Mouse (Mus musculus) intestine, embryonic 14.5 days (tissue): Measurements from ENCODE around the gene Plekhb2. TPM values are rescaled to one million over a fixed set of nuclear protein-coding genes. Genes with fewer than 3 reads are reported as not detected.

Experiments used
- ATAC-seq: fragments of 200-750 bp; cut with Nextera tagmentation; replicated peaks from 2 replicates; pipeline ENCODE4 v1.8.0; 2017; ENCODE audit warnings: low read depth, moderate number of reproducible peaks, moderate TSS enrichment, moderate library complexity; ENCODE audit not compliant: low FRiP score, low TSS enrichment
- DNase-seq: peaks from one replicate; pipeline ENCODE4 v3.0.0-alpha.2; 2018; ENCODE audit warnings: low spot score
- H3K27ac ChIP-seq: fragments of 300-500 bp; sonication (generic); 2 replicates; pipeline ENCODE4 v1.5.1; 2014; ENCODE audit warnings: low read depth, mild to moderate bottlenecking, control low read depth
- H3K27me3 ChIP-seq: fragments of 300-500 bp; sonication (generic); replicated peaks from 2 replicates; pipeline ENCODE4 v1.6.1; 2014; ENCODE audit warnings: low read length, control low read depth; ENCODE audit not compliant: control insufficient read depth, insufficient read depth
- H3K36me3 ChIP-seq: fragments of 300-500 bp; sonication (generic); 2 replicates; pipeline ENCODE4 v1.6.1; 2014; ENCODE audit warnings: low read length, control low read depth; ENCODE audit not compliant: control insufficient read depth, insufficient read depth
- H3K4me1 ChIP-seq: fragments of 300-500 bp; sonication (generic); replicated peaks from 2 replicates; pipeline ENCODE4 v1.6.1; 2014; ENCODE audit warnings: low read length, control low read depth, mixed read lengths; ENCODE audit not compliant: control insufficient read depth, insufficient read depth
- H3K4me2 ChIP-seq: fragments of 300-500 bp; sonication (generic); 2 replicates; pipeline ENCODE4 v1.6.1; 2014; ENCODE audit warnings: low read length
- H3K4me3 ChIP-seq: fragments of 300-500 bp; sonication (generic); 2 replicates; pipeline ENCODE4 v1.5.1; 2014; ENCODE audit warnings: low read depth, low read length, control low read depth, mixed read lengths
- H3K9ac ChIP-seq: fragments of 300-500 bp; sonication (generic); 2 replicates; pipeline ENCODE4 v1.6.1; 2014; ENCODE audit warnings: mild to moderate bottlenecking, low read length
- H3K9me3 ChIP-seq: fragments of 300-500 bp; sonication (generic); 2 replicates; pipeline ENCODE4 v1.6.1; 2016; ENCODE audit warnings: low read length, control low read depth; ENCODE audit not compliant: control insufficient read depth
- WGBS: fragments of 180-500 bp; shearing (Covaris S2); extraction: QIAGEN DNeasy Blood & Tissue Kit; methylation state at CpG from one replicate; pipeline ENCODE4 v1.1.7; 2014; 5-methylcytosine and 5-hydroxymethylcytosine counted together
- polyA plus RNA-seq: library from polyadenylated mRNA; unstranded; fragments of >200 nt; fragmentation: Nextera tagmentation; extraction: Ambion mirVana; gene quantifications from 2 replicates; pipeline ENCODE4 v1.2.1, GENCODE M21; 2014

The Plekhb2 gene
- polyA plus RNA-seq, 1 experiment from 2014 or later: 56.1 TPM

DNA sequence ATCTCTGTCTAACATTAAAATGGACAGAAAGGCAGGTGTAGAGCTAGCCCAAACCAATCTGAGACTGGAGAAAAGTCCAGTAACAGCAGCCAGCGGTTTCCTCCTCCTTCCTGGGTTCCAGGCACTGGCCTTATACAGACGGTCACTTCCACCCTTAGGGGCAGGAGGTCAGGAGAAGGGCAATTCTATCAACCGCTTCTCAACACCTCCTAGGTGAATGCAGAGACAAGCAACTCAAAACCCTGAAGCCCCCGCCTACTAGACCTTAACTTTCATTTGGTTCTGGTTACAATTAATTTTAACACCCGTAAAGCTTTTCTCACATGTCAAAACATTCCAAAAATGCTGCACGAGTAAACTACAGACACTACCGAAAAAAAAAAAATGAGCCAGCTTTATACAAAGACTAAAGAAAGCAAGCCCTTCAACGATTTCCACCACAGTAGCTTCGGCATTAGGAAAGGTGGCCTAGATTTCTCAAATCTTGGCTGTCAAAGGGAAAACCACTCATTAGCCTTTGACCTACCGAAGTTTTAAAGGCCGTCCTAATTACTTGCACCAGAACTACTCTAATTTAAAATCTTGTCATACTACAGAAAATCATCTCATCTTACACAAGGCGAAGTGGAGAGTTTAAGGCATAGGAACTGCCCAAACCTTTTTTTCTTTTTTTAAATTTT is 7.9 kb upstream of the Plekhb2 start:
- H3K9me3 ChIP-seq: no peaks in the 10 kb centered on the region
- H3K27me3 ChIP-seq: no peaks in the 10 kb centered on the region
- peak overlapping the region; percentile 96 for H3K27ac ChIP-seq
- DNase-seq: no peak
- peak overlapping the region; percentile 73 for H3K4me2 ChIP-seq
- peaks cover 28% of the 10 kb centered on the region for H3K4me1 ChIP-seq
- WGBS: under 1% methylated on average over 12 of the region's 12 CpGs
- H3K36me3 ChIP-seq: no peaks in the 10 kb centered on the region; the same call in 1 of the 2 replicates
- peak overlapping the region; percentile 94 for H3K9ac ChIP-seq
- ATAC-seq: no peak
- H3K4me3 ChIP-seq: peak overlapping the region; percentile 88

DNA sequence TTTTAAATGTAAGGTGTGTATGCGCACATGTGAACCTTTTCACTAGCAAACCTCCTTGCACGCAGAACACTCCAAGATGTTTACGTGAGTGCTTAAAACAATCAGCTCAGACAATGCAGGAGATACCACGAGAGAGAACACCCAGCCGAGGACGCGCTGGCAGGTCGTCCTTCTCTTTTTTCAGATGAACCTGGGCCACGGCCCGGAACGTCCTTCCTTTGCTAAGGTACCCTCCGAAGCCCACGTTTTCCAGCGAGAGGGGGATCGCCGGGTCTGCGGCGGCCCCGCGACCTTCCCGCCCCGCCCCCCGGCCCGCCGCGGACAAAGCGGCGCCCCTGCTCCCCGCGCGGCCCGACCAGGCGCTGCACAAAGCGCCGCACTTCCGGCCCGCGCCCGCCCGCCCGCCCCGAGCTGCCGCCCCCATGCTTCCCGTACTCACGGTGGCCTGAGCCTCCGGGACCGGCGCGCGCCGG is 7.4 kb upstream of the Plekhb2 start:
- Histone ChIP-seq H3K9me3 (no peaks in the 10 kb centered on the region), H3K27me3 (no peaks in the 10 kb centered on the region), H3K4me2 (peak overlapping the region; percentile 73), H3K4me1 (peaks cover 26% of the 10 kb centered on the region), H3K9ac (peak overlapping the region; percentile 94), H3K4me3 (peak overlapping the region; percentile 88), H3K36me3 (no peaks in the 10 kb centered on the region; the same call in 1 of the 2 replicates), H3K27ac (peak overlapping the region; percentile 96)
- DNase-seq (peak; percentile 87), ATAC-seq (peak; percentile 93)
- under 1% methylated on average over 32 of the region's 51 CpGs for WGBS

DNA sequence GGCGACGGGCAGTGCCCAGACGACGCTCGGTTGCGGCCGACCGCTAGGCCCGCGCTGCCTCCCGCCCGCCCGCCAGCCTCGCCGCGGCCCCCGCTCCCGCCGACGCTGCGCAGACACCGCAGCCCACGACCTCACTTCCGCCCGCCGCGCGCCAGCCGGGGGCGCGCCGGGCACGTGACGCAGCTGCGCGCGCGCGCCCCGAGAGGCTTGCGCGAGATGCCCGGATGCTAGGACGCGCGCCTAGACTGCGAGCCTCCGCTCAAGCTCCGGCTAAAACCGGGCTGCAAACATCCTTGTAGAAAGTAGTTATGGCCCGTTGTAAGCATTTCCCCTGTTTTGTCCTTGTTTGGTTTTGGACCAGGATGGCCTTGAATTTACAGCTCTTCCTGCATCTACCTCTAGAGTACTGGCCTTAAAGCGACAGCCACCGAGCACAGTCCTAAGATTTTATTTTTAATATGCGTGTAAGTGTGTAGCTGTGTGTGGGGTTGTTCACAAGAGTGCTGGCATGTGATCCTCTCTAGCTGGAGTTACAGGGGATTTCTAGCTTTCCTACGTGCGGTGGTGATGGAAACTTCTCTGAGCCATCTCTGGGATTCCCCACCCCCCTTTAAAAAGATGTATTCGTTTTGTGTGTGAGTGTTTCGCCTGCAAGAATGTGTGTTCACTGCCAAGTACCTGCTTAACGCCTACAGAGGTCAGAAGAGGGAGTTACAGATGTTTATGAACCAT is 6.7 kb upstream of the Plekhb2 start, which contains the start of gene Fam168b:
Fam168b (minus strand) TSS at position 179 of the 732 bp plus-strand sequence.
- Histone ChIP-seq H3K36me3 (no peaks in the 10 kb centered on the region; the same call in 1 of the 2 replicates), H3K9ac (peak within 1 kb of the TSS; percentile 94), H3K4me1 (peaks cover 26% of the 10 kb centered on the region), H3K4me2 (peak within 1 kb of the TSS; percentile 73), H3K4me3 (peak within 1 kb of the TSS; percentile 88), H3K9me3 (no peaks in the 10 kb centered on the region), H3K27ac (peak within 1 kb of the TSS; percentile 96), H3K27me3 (no peaks in the 10 kb centered on the region)
- DNase-seq: peak; percentile 92
- ATAC-seq: peak; percentile 93
- 1% methylated on average over 56 of the region's 59 CpGs for WGBS

DNA sequence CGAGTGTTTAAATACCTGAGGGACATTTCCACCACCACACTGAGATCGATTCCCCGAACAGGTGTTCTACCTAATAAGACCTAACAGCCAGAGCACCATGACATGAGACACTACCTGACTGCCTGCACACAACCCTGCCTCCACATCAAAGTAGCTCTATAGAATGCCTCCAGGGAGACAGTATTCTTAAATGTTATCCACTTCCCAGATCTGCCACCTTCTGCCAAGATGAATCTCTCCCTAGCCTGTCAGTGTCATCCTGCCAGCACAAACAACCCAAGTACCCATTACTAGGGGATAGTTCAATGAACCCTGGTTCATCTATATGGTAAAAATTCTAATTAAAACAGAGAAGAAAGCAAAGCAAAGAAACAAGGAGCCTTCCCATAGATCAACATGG is 2.7 kb upstream of the Plekhb2 start:
- H3K27me3 ChIP-seq: no peaks in the 10 kb centered on the region
- 79% methylated on average over 3 of the region's 3 CpGs for whole genome bisulfite sequencing
- H3K4me2 ChIP-seq: no peak overlapping the region
- no peak overlapping the region for H3K9ac ChIP-seq
- ATAC-seq (no peak), DNase-seq (no peak)
- no peaks in the 10 kb centered on the region for H3K4me1 ChIP-seq
- no peak overlapping the region for H3K27ac ChIP-seq
- H3K9me3 ChIP-seq: no peaks in the 10 kb centered on the region
- no peaks in the 10 kb centered on the region for H3K36me3 ChIP-seq
- no peak overlapping the region for H3K4me3 ChIP-seq

DNA sequence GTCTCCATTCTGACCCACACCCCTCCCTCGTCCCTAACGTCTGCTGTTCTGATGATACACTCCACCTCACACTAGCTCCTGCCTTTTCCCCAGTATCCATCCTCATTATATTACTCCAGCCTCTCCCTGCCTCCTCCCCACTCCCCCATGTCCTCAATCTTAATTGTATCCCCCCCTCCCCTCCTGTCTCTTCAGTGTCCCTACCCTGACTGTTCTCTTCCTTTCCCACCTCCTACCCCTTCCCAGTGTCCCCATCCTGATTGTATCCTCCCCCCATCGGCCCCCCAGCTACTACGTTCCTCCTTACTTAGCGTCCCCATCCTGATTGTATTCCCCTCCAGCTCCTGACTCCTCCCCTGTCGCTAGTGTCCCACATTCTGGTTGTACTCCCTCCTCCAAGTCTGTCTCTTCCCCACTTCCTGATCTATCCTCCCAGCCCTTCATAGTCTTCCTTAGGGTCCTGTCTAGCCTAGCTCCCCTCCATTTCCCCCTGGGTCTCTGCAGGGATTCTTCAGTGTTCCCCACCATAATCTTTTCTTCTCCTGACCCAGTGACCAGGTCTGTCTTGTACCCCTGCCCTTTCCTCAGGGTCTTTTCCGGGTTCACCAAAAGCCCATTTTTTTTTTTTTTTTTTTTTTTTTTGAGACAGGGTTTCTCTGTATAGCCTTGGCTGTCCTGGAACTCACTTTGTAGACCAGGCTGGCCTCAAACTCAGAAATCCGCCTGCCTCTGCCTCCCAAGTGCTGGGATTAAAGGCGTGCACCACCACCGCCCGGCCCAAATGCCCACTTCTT is 764 bp downstream of the Plekhb2 start:
- Histone ChIP-seq H3K27me3 (no peaks in the 10 kb centered on the region), H3K9ac (peak overlapping the region; percentile 66; the same call in 1 of the 2 replicates), H3K36me3 (no peaks in the 10 kb centered on the region), H3K9me3 (no peaks in the 10 kb centered on the region), H3K27ac (no peak overlapping the region), H3K4me3 (peak overlapping the region; percentile 63), H3K4me2 (peak overlapping the region; percentile 81), H3K4me1 (no peaks in the 10 kb centered on the region)
- ATAC-seq (peak; percentile 40), DNase-seq (no peak)
- WGBS: 41% methylated on average over 10 of the region's 11 CpGs

DNA sequence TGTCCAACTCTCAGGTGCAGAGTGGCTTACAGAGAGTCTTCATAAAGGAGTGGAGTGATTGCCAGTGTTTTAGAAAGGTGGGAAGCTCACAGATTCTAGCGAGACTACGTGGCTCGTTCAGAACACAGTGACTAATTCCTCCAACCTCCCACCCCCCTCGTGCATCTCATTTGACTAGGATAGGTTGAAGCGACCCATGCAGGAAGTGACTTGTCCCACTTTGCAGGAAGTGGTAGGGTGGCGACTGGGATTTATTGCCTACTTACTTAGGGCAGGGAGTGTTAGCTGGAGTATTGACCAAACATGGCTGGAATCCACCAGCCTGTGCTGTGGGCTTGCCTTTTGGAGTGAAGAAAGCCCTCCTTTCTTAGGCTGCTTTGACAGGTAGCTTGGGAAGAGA is 1.8 kb downstream of the Plekhb2 start:
- Histone ChIP-seq H3K4me3 (0 out of 2 replicates have a peak overlapping the region, but pooled peaks have one; percentile 11), H3K4me2 (peak overlapping the region; percentile 31), H3K4me1 (no peaks in the 10 kb centered on the region), H3K9ac (no peak overlapping the region), H3K36me3 (no peaks in the 10 kb centered on the region), H3K27ac (no peak overlapping the region), H3K27me3 (no peaks in the 10 kb centered on the region), H3K9me3 (no peaks in the 10 kb centered on the region)
- DNase-seq (no peak), ATAC-seq (peak; percentile 51)
- WGBS: 37% methylated on average over 6 of the region's 6 CpGs

DNA sequence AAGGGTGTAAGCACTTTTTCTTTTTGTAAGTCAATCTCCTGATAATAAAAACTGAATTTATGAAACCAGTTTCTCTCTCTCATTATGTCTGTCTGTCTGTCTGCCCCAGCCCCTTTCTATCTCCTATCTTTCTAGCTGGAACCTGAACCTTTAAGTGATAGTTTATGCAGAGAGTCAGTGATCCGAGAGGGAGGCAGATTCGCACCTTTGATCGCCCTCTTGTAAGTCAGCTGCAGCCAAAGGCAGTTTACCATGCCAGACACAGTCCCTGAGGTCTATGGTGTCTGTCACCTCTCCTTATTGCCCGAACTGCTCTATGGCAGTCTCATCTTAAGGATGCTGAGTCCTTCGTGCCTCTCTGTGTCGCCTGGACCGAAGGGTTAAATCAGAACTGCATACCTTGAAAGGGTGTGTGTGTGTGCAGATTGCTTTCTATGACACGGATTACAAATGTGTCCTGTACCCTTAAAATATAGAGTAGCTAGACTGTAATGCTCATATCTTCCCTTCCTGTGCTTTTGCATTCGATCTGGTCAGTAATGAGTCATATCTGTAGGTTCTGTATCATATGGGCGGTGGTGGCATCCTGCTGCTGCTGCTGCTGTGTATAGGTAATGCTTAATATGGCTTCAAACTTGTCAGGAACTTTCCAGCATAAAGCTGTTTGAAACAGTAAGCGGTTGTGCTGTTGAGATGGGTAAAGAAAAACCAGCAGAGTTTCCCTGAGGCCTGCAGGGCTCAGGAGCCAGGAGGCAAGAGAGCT is 2.5 kb downstream of the Plekhb2 start:
- Histone ChIP-seq H3K9me3 (no peaks in the 10 kb centered on the region), H3K4me2 (peak overlapping the region; percentile 31), H3K27me3 (no peaks in the 10 kb centered on the region), H3K4me1 (no peaks in the 10 kb centered on the region), H3K9ac (no peak overlapping the region), H3K4me3 (no peak overlapping the region), H3K36me3 (no peaks in the 10 kb centered on the region), H3K27ac (no peak overlapping the region)
- 71% methylated on average over 11 of the region's 11 CpGs for WGBS
- no peak for ATAC-seq
- DNase-seq: no peak

DNA sequence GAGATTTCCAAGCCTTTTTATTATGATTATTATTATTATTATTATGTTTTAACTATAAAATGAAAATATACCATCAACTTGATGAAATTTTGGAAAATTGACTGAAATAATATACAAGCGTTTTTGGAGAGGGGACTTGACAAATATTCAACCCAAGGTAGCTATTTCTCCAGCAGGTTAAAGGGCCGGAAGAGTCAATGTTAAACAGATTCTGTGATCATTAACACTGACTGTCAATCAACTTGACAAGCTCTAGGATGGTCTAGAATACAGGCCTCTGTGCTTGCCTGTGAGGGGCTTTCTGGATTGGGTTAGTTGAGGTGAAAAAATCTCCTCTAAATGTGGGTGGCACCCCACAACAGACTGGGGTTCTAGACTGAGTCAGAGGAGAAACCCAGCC is 4.0 kb downstream of the Plekhb2 start:
- DNase-seq (no peak), ATAC-seq (no peak)
- no peaks in the 10 kb centered on the region for H3K36me3 ChIP-seq
- no peak overlapping the region for H3K9ac ChIP-seq
- no peaks in the 10 kb centered on the region for H3K4me1 ChIP-seq
- no peaks in the 10 kb centered on the region for H3K9me3 ChIP-seq
- no peaks in the 10 kb centered on the region for H3K27me3 ChIP-seq
- H3K4me2 ChIP-seq: no peak overlapping the region
- no peak overlapping the region for H3K27ac ChIP-seq
- H3K4me3 ChIP-seq: no peak overlapping the region
- WGBS: 88% methylated on average over 2 of the region's 2 CpGs
